Mouse (Mus musculus): ENCODE results near the gene Nkx2-4. TPM values are rescaled to one million over a fixed set of nuclear protein-coding genes. Genes with fewer than 3 reads are reported as not detected.
A peak's percentile ranks its signal among the peaks of the same experiment; 100 is the strongest.

The Nkx2-4 gene
- not detected for total RNA-seq (2021)
- long read RNA-seq, experiment 1 = 0 reads
- long read RNA-seq, experiment 2 = 0 reads

DNA sequence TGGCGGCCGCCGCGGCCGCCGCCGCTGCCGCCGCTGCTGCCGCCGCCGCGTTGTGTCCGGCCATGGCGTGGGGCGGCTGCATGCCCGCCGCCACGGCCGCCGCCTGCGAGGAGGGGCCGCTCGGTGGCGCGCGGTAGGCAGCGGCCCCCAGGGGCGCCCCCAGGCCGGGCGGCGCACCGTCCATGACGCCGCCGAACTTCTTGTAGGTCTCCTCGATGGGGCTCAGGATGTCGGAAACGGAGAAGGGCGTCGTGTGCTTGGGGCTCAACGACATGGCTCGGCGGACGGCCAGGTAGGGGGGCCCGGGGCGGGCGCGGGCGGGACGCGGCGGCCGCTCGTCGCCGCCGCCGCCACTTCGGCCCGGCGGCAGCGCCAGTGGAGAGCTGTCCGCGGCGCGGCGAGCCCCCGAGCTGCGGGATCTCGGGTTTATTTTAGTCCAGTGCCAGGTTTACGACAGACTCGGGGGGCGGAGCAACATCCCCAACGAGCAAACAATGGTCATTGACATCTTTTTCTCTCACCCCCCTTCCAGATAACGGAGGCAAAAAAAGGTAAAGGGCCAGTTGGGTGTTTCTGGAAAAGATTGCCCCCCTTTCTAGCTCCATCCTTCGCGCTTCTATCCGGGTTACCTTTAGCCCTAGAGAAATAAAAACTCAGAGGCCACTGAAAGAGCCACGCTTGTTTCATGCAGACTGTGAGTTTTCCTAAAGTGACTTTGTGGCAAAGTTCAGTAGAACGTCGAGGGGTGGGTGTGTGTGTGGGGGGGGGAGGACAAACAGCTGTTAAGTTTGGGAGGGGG lies at the start of gene Nkx2-4:
Nkx2-4 (minus strand) TSS at position 374 of the 799 bp plus-strand sequence.
- DNase-seq = no peak

DNA sequence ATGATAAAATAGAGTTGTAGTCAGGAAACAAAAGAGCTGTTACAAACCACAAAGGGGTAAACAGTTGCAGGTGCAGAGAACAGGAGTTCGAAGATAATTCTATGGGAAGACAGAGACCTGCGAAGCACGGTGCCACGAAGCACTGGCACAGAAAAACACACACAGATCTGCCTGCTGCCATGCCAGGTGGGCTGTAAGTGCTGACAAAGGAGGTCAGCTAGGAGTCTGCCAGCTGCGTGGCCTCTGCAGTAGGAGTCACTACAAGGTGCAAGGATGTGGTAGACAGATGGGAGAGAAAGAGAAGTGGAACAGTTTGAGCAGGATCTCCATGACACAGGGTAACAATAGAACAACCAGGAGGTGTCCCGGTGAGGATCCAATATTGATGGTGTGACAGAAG lies 42.1 kb upstream of the Nkx2-4 start:
- no peak for DNase-seq

GRCm38 (mm10) chr2:147119736-147120135 lies 34.5 kb upstream of the Nkx2-4 start:
- DNase-seq = no peak

- DNase-seq = no peak
Observed at GRCm38 (mm10) chr2:147086441-147086840, 1.2 kb upstream of the Nkx2-4 start.

DNA sequence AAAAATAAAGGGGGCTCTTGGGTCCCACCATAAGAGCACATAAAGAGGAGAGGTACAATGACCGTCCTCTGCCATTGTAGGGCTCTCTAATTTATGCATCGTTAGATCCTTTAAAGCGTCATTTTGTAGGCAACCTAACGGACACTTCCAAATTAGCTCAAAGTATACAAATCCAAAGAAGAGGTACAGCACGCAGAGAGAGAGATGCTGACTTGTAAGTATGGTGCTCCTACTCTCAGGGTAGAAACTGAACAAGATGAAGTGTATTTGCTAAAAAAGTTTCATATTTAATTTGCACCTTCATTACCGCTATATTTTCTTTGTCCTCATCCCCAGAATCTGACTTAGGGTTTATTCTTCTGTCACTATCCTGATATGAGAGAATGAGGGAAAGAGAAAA lies 692 bp upstream of the Nkx2-4 start:
- no peak for DNase-seq

DNA sequence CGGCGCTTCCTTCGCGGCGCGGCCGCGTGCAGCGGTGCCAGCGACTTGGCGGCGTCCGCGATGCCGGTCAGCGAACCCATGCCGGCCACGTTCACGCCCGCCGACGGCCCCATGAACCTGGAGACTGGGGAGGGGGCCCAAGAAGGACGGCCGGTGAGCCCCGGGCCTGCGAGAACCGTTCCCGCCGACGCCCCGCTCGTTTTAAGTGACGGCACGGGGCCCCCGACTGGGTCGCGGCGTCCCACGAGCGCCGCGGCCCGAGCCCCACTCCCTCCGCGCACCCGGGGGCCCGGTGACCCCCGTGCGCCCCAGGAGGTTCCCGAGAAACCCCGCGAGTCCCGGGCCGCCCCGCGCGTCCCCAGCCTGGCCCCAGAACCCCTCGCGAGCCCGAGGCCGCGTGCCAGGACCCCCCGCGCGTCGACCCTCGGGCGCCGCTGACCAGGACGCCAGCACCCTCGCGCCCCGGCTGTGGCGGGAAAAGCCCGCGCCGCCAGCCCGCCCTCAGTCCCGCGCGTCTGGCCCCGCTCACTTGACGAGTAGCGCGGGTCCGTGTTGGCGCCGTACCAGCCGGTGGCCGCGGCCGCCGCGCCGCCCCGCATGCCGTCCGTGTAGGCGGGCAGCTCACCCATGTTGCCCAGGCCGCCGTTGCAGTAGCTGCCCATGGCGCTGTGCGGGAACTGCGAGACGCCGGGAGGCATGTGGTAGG lies 726 bp downstream of the Nkx2-4 start:
- DNase-seq = peak; percentile 21

DNA sequence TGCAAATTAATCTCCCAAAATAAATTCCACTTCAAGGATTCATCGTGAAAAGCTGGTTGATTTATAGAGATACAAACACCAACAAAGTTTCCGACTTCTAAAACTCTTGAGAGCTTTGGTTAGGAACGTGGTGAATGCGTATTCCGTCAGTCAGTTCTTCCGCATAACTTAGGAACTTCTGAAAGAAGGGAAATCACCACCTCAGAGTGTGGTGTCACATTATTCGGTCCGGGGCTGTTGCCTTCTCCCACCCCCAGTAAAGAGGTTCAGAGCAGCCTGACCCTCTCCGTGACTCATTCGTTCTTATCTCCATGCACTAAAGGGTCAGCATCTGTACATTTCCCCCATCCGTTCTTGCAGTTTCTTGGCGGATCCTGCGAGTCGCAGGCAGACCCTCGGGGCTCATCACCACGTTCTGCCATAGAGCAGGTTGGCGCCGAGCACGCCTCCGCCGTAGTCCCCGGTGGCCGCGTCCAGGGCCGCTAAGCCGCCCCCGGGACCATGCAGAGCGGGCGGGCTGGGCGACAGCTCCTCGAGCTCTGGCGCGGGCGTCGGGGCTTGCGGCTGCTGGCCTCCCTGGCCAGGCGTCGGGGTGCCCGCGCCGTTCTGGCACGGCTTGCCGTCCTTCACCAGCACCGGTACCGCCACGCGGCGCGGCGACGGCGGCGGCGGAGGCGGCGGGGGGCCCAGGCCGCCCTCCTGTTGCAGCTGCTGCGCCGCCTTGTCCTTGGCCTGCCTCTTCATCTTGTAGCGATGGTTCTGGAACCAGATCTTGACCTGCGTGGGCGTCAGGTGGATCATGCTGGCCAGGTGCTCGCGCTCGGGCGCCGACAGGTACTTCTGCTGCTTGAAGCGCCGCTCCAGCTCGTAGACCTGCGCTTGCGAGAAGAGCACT lies 1.5 kb downstream of the Nkx2-4 start:
- DNase-seq = peak; percentile 23

- DNase-seq = no peak
Observed at GRCm38 (mm10) chr2:147082391-147082790, 2.9 kb downstream of the Nkx2-4 start.

DNA sequence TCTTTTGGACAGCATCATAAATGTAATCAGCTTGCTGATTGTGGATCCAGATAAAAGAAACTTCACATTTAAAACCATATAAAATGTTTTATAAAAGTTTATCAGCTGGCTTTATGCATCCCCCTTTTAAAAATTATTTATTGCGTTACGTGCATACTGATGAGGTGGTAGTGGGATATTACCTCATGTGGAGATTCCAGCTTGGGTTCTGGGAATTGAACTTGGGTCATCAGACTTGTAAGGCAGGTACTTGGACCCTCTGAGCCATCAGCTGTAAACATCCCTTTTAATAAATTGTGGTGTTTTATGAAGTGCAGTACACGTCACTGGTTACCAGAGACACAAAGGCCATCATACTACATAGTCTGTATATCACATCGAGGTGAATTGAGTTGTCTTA lies 10.8 kb downstream of the Nkx2-4 start:
- no peak for DNase-seq

- DNase-seq = no peak
Observed at GRCm38 (mm10) chr2:147073962-147074361, 11.3 kb downstream of the Nkx2-4 start.

DNA sequence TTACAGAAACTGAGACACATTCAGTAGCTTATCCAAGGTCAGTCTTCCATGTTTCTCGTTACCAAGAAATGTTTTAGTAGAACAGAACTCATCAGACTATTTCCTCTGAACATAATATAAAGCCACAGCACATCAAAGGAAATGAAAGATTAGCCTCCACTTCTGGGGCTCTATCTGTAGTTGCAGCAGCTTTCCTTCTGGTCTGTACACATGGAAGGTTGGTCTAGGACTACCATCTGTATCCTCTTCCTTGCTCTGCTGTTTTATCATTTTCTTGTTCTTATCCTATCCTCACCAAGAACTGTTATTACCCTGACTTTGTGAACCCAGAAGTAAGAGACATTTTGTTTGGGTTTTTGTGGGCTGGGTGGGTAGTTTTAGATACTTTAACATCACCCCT lies 14.9 kb downstream of the Nkx2-4 start:
- DNase-seq = no peak

DNA sequence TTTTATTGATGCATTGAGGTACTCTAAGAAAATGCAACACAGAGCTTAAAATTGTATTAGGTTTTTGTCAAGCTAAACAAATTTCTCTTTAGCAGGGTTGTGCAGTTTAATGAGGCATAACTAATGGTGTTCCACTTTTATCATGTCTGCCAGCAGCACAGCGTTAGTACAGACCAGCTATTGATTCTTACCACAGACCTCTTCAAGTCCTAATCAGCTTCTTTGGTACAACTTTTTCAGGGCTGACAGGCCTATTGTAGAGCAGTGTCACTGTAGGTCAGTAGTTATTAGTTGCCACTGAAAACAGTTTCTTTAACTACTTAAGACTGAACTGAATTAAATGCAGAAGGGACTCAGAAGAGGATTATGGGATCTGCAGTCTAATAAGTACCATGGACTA lies 16.2 kb downstream of the Nkx2-4 start:
- DNase-seq = no peak

GRCm38 (mm10) chr2:147067480-147068246 lies 17.6 kb downstream of the Nkx2-4 start:
- no peak for DNase-seq

DNA sequence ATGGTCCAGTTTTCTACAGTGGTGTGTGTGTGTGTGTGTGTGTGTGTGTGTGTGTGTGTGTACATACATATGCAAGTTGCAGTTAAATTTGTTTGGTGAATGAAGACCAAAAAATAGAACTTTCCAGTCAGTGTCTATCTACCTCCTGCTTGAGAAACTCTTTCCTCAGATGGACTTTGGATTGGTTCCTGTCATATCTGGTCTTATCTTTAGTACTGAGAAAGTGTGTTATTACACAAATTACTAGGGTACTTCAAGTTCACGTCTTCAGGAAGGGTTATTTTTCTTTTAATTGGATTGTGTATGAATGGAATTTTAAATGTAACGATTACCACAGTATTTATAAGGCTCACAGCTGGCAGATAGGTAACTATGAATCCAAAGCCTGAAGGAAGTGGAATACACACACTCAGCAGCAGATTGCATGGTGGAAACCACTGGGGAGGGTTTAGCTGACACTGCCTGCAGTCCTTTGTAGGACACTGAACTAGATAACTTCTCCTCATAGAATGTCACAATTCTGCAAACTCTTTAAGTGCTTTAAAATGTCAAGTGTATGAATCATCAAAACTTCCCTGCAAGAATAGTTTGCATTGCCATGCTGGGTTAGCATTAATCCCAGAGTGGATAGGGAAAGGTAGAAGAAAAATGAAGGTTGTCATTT lies 31.9 kb downstream of the Nkx2-4 start:
- no peak for DNase-seq

GRCm38 (mm10) chr2:147047051-147047450 lies 38.2 kb downstream of the Nkx2-4 start:
- no peak for DNase-seq

GRCm38 (mm10) chr2:147035864-147036263 lies 49.4 kb downstream of the Nkx2-4 start:
- DNase-seq = no peak

Other genes with a start within 250 kb of the Nkx2-4 start
- gene Kiz, start 229.6 kb downstream of the Nkx2-4 start, total RNA-seq (2021) = 10 to 100 TPM; 19.5 to 23.8 TPM
- 10 to 100 TPM; 23.0 to 27.6 TPM for gene Xrn2, start 72.4 kb downstream of the Nkx2-4 start, total RNA-seq (2021)
- under 1 TPM; 0.16 to 0.21 TPM for gene Nkx2-2, start 108.8 kb upstream of the Nkx2-4 start, total RNA-seq (2021)